Mouse (Mus musculus) MN1 (cell line): Measurements from ENCODE around the gene Bgn.

Source experiments
- DNase-seq: peaks from one replicate; pipeline ENCODE4 v3.0.0-alpha.2; 2016; ENCODE audit warnings: low spot score

The Bgn gene

DNA sequence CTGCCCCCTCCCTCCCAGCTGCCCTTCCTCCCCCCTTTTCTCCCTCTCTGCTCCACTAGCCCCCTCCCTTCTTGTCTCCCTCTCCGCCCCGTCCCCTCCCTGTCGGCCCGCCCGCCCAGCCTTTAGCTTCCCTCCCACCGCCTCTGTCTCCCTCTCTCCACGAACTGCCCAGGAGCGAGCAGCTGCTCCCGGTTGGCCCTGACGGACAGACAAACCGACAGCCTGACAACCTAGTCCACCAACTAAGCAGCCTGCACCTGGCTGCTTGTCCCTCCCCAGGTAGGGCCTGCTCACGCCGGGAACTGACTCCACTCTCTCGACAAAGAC is at the start of gene Bgn:
Gene Bgn (plus strand): TSS at position 119 of the 327 bp plus-strand sequence.
- no peak for DNase-seq

- no peak for DNase-seq
Measured at GRCm38 (mm10) chrX:73435252-73435651, 48.1 kb upstream of the Bgn start, which contains the start of gene Trex2. Gene Trex2, minus strand, starts transcription at chrX:73435344.

- no peak for DNase-seq
Measured at GRCm38 (mm10) chrX:73441428-73441827, 42.0 kb upstream of the Bgn start.

- peak; percentile 28 for DNase-seq
Measured at GRCm38 (mm10) chrX:73451949-73452348, 31.5 kb upstream of the Bgn start.

DNA sequence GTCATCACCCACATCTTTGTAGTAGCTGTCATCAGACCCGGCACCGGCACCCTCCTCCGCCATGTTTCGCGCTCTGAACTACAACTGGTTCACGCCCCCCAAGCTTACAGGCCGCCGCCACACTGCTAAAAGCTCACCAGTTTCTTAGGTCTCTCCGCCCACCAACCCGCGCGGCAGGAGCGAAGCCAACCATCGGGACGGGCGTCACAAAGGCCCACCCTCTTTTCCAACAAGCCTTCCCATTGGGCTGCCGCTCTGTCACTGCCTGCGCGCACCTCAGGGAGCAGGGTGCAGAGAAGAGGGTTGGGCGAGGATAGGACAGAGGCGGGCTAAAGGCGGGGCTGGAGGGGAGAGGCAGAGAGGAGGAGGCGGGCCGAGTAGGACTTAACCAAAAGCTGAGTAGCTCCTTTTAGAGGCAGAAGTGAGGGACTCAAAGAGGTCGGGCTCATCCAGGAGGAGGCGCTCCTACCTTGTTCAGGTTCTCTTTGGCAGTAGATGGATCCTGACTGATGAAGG is 24.5 kb upstream of the Bgn start, which contains the start of gene Haus7:
Gene Haus7 (minus strand): TSS at position 168 of the 516 bp plus-strand sequence.
- peak; percentile 91 for DNase-seq

DNA sequence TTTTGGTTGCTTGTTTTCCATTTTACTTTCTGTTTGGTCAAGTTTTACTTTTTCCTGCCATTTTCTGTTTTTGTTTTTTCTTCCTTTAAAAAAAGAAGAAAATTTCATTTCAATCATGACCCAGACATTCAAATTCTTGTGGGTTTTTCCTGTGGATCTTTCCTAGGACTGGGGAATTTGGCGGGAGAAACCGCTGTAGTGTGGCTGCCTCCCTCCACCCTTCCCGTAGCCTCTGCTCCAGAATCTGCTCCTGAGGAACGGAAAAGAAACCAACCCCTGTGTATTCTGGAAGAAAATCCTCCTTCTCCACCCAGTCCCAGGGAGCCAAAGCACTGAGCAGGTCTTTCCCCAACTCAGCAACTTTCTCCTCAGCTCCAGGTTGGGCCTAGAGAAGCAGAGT is 22.6 kb upstream of the Bgn start:
- DNase-seq = no peak

DNA sequence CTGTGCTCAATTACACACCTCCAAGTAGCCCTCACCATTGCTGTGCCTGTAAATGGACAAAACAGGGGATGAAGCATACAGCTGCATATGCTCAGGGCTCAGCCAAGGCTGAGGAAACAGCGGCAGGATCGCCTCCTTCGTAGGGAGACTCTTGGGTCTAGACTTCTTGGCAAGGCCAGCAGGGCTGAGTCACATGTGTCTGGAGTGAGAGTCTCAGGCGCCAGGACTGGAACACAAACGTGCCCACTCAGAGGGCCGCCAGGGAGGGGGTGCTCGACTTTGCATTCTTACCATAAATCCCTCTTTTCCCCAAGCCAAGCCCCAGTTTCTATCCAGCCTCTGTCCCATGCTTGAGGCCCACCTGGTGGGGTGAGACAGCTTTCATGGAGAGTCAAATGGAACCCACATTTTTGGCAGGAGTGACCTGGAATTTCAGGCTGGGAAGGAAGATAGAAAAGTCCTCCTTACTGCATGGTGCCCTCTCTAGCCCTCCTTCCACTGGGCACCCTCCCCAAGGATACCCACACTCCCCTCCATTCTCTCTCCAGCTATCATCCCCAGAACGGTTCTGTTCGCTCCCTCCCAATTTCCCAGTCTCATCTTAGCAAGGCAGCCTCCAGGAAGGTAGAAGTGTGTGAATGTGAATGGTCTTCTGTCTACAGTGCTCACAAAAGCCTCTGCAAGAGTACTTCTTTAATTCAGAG is 17.8 kb upstream of the Bgn start:
- DNase-seq = peak; percentile 26

DNA sequence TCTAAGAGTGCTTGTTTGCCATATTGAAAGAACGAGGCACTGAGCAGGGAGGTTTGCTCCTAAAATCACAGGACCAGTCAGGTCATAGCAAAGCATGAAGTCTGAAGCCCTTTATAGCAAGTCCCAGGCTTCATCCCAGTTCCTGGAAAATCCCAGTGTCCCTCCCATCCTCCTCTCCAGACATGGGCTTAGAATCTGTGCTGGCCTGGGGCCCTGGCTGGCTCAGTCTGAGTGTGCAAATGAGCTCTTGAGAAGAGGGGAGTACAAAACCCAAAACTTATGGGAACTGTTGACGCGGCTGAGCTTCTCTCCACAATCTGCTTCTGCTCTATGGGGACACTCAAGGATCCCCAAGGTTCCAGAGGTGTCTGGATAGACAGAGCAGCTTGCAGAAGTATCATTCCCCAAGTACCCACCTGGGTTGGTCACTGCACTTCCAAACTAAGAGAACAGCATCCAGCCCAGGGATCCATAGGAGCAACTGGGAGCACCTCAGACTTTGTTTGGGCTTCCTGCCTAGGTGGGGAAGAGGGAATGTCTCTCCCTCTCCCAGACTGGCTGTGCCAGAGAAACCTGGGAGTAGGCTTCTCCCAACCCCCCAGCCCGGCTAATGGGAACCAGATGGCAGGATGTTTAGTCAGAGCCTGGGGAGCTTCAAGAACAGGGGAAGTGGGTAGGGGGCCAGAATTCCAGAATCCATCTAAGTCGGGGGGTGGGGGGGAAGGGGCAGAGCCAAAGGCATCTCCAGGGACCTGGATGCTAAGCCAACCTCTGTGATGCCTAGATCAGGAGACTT is 15.8 kb upstream of the Bgn start:
- no peak for DNase-seq

GRCm38 (mm10) chrX:73468330-73468729 is 15.1 kb upstream of the Bgn start:
- DNase-seq = no peak

DNA sequence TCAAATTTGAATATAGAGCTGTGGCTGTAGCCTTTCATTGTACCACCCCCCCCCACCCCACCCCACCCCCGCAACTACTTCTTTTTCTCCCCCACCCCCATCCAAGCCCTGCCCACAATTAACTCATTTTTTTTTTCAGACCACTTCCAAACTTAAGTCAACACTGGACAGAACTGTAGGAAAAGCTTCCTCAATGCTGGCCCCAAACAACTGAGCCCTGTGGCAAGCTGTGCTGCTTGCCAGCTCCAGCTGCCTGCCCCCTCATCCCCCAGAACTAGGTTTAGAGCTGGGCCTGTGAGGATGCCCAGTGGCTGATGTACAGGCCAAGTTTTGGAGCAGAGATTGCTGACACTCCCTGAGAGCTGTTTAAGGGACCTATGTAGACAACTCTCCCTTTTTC is 14.7 kb upstream of the Bgn start:
- DNase-seq = no peak

DNA sequence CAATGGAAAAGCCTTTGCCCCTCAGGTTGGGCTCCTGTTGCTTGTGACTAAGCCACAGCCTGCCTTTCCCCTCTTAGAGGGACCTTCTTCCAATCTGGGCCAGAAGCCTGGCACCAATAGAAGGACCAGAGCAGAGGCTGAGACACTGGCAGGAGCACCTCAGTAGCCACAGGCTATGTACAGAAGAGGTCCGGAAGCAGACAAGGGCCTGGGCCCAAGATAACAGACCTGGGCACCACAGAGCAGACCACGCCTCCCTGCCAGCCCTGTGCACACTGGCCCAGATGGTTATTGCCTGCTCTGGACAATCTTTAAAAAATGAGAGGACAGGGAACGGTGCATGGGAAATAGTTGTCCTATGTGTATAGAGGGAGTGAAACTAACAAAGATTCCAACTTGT is 11.6 kb upstream of the Bgn start:
- DNase-seq = no peak

- DNase-seq = no peak
Measured at GRCm38 (mm10) chrX:73474340-73475165, 8.8 kb upstream of the Bgn start.

GRCm38 (mm10) chrX:73475658-73476256 is 7.6 kb upstream of the Bgn start:
- no peak for DNase-seq

DNA sequence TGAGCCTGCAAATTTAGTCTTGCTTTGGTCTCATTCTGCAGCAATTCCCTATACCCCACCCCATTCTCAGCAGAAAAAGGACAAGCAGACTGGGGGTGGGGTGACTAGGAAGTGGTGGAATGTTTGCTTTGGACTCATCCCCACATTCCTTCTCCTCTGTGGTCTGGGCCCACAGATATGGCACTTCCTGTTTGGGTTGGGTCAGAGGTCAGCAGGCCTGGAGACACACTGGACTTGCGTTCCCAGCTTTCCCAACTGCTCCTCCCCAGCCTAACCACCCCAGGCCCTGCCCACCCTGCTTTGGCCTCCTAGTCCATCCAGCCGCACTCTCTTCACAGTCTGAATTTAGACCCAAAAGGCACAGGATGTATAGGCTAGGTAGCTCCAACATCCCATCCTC is 6.8 kb upstream of the Bgn start:
- DNase-seq = no peak

GRCm38 (mm10) chrX:73477500-73477899 is 5.9 kb upstream of the Bgn start:
- DNase-seq = no peak

DNA sequence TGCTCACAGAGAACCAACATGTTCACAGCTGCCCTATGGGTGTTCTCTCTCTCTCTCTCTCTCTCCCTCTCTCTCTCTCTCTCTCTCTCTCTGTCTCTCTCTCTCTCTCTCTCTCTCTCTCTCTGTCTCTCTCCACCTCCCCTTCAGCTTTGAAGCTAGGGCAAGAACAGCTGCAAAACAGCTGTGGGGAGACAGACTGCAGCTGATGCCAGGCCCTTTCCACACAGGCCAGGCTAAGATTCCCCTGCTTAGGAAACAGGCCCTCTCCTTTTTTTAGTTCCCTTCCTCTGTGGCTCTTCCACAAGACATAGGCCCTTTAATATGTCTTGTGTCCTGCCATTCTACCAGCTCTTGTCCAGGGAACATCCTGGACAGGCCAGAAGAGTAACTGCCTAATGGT is 3.7 kb upstream of the Bgn start:
- DNase-seq = no peak

GRCm38 (mm10) chrX:73480334-73480733 is 3.1 kb upstream of the Bgn start:
- DNase-seq = no peak

- DNase-seq = no peak
Measured at GRCm38 (mm10) chrX:73482643-73483483, 539 bp upstream of the Bgn start.

- DNase-seq = no peak
Measured at GRCm38 (mm10) chrX:73484076-73484475, 674 bp downstream of the Bgn start.

DNA sequence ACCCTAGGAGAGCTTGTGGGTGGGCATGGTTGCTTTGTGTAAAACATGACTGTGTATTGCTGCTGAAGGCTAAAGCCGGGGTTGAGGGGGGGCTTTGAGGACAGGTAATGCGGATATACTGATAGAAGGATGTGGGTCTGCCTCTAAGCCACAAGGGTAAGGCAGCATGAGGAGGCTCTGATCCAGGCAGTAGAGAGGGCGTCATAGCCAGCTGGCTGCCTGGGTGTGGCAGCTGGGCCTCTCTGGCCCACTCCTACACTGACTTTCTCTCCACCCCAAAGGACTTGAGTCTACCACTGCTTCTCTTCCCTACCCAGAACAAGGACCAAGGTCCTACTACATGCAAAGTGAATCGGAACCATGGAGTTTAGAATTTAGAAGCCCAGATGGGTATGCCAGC is 1.5 kb downstream of the Bgn start:
- no peak for DNase-seq

DNA sequence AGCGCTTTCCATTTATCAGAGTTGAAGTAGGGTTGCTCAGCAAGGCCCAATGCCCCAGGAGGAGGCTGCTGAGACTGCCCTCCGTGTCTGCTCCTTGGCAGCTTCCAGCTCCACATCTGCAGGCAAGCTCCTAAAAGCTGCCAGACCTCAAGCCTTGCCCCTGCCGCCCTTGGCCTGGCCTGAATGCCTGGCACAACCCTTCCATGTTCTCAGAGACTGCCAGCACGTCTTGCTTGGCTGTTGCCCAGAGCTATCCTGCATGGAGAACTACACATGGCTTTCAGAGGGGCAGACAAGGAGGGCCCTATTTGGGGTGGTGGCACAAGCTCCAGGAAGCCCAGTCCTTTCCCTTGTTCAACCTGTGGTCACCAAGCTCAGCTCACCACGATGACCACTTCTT is 3.5 kb downstream of the Bgn start:
- no peak for DNase-seq
